Mouse (Mus musculus): ENCODE measurements around the gene Tert.

Gene Tert

GRCm38 (mm10) chr13:73626745-73627549 lies at the start of gene Tert:
Gene Tert (plus strand): TSS chr13:73626911.
- in situ Hi-C loops (cut with MboI; ENCODE audit: unreplicated experiment in 2 of 2), result no loop called here

- in situ Hi-C loops (cut with MboI; ENCODE audit: unreplicated experiment in 2 of 2), result no loop called here
These were observed 49.4 kb upstream of the Tert start for GRCm38 (mm10) chr13:73577277-73577676.

GRCm38 (mm10) chr13:73591488-73591887 lies 35.2 kb upstream of the Tert start:
- in situ Hi-C loops (cut with MboI; ENCODE audit: unreplicated experiment in 2 of 2), result no loop called here

- in situ Hi-C loops (cut with MboI; ENCODE audit: unreplicated experiment in 2 of 2), result no loop called here
These were observed 34.2 kb upstream of the Tert start for GRCm38 (mm10) chr13:73592546-73592945.

- in situ Hi-C loops (cut with MboI; ENCODE audit: unreplicated experiment in 2 of 2), result no loop called here
These were observed 30.4 kb upstream of the Tert start for GRCm38 (mm10) chr13:73596276-73596675.

GRCm38 (mm10) chr13:73600217-73600616 lies 26.5 kb upstream of the Tert start:
- in situ Hi-C loops (cut with MboI; ENCODE audit: unreplicated experiment in 2 of 2), result loop anchor here in 1 of 2 experiments (25.0 kb wide), 1 partner anchor 712 kb away; the partner anchor contains the start of gene Pdcd6

GRCm38 (mm10) chr13:73603046-73603445 lies 23.7 kb upstream of the Tert start:
- in situ Hi-C loops (cut with MboI; ENCODE audit: unreplicated experiment in 2 of 2), result loop anchor here in 1 of 2 experiments (25.0 kb wide), 1 partner anchor 709 kb away; the partner anchor contains the start of gene Pdcd6

- in situ Hi-C loops (cut with MboI; ENCODE audit: unreplicated experiment in 2 of 2), result loop anchor here in 1 of 2 experiments (25.0 kb wide), 1 partner anchor 709 kb away; the partner anchor contains the start of gene Pdcd6
These were observed 23.1 kb upstream of the Tert start, which contains the start of gene Clptm1l for GRCm38 (mm10) chr13:73603522-73604155. Gene Clptm1l (plus strand): TSS chr13:73604006.

GRCm38 (mm10) chr13:73604156-73604957 lies 22.4 kb upstream of the Tert start:
- in situ Hi-C loops (cut with MboI; ENCODE audit: unreplicated experiment in 2 of 2), result loop anchor here in 1 of 2 experiments (25.0 kb wide), 1 partner anchor 708 kb away; the partner anchor contains the start of gene Pdcd6

- in situ Hi-C loops (cut with MboI; ENCODE audit: unreplicated experiment in 2 of 2), result loop anchor here in 1 of 2 experiments (25.0 kb wide), 1 partner anchor 694 kb away; the partner anchor contains the start of gene Pdcd6
These were observed 8.3 kb upstream of the Tert start for GRCm38 (mm10) chr13:73618406-73618805.

- in situ Hi-C loops (cut with MboI; ENCODE audit: unreplicated experiment in 2 of 2), result loop anchor here (5.0 to 25.0 kb wide), 3 partner anchors 108 to 692 kb away; partner anchors contain the start of gene Pdcd6 (in 1 of the 2)
These were observed 6.1 kb upstream of the Tert start for GRCm38 (mm10) chr13:73620637-73621036.

- in situ Hi-C loops (cut with MboI; ENCODE audit: unreplicated experiment in 2 of 2), result no loop called here
These were observed 334 bp upstream of the Tert start for GRCm38 (mm10) chr13:73626410-73626744.

GRCm38 (mm10) chr13:73628586-73629113 lies 1.9 kb downstream of the Tert start:
- in situ Hi-C loops (cut with MboI; ENCODE audit: unreplicated experiment in 2 of 2), result no loop called here

GRCm38 (mm10) chr13:73631837-73632236 lies 5.1 kb downstream of the Tert start:
- in situ Hi-C loops (cut with MboI; ENCODE audit: unreplicated experiment in 2 of 2), result no loop called here

GRCm38 (mm10) chr13:73637826-73638225 lies 11.1 kb downstream of the Tert start:
- in situ Hi-C loops (cut with MboI; ENCODE audit: unreplicated experiment in 2 of 2), result no loop called here

GRCm38 (mm10) chr13:73641296-73641695 lies 14.6 kb downstream of the Tert start:
- in situ Hi-C loops (cut with MboI; ENCODE audit: unreplicated experiment in 2 of 2), result no loop called here

GRCm38 (mm10) chr13:73646397-73647087 lies 19.8 kb downstream of the Tert start:
- in situ Hi-C loops (cut with MboI; ENCODE audit: unreplicated experiment in 2 of 2), result loop anchor here (5.0 kb wide), 3 partner anchors 66 to 261 kb away; no protein-coding TSS in a partner anchor

- in situ Hi-C loops (cut with MboI; ENCODE audit: unreplicated experiment in 2 of 2), result no loop called here
These were observed 26.6 kb downstream of the Tert start for GRCm38 (mm10) chr13:73653266-73653665.

GRCm38 (mm10) chr13:73654976-73655375 lies 28.3 kb downstream of the Tert start:
- in situ Hi-C loops (cut with MboI; ENCODE audit: unreplicated experiment in 2 of 2), result no loop called here

- in situ Hi-C loops (cut with MboI; ENCODE audit: unreplicated experiment in 2 of 2), result no loop called here
These were observed 32.2 kb downstream of the Tert start for GRCm38 (mm10) chr13:73658953-73659352.

Data from v-Abl transformed pro-B cells (cell line).